Mouse (Mus musculus) megakaryocyte, embryonic 14.5 days (primary cell): ENCODE results near the gene Acp2.

Experiments
- FLI1 ChIP-seq: IDR thresholded peaks from 2 replicates; pipeline ENCODE4 v1.6.1; 2012; ENCODE audit warnings: low read length, inconsistent platforms, mixed read lengths
- GATA1 ChIP-seq: IDR thresholded peaks from 3 replicates; pipeline ENCODE4 v1.6.1; 2012; ENCODE audit warnings: mixed read lengths, low read length, inconsistent platforms, borderline replicate concordance

DNA sequence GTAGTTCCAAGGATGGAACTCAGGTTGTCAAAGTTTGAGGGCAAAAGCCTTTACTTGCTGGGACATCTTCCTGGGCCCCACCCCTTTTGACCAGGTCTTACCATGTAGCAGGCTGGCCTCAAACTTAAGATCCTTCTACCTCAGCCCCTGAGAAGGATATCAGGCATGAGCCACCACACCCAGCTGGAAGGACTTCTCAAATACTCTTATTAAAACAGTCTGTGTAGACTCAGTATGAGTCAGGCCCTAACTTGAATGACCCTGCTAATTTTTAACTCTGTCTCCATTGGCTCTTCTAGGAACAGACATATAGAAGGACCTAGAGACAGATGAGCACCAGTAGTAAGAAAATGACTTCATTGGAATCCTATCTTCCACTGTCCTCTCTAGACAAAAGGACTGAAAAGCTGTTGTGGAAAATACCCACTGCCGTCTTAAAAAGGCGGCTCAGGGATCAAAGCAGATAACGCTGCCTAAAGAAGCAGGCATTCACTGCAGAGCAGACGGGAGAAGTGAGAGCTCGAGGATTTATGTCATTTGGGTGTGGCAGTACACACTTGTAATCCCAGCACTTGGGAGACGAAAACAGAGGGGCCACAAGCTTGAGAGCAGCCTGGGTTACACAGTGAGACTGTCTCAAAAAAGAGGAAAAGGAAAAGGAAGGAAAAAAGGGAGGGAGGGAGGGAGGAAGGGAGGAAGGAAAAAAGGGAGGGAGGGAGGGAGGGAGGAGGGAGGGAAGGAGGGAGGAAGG is 45.5 kb upstream of the Acp2 start:
- no peak for TF ChIP-seq FLI1
- no peak for TF ChIP-seq GATA1
